Mouse (Mus musculus): Measurements from ENCODE around the gene Phc1.

- TF ChIP-seq CTCF (IDR thresholded peaks at IDR 0.05 in 2 of 3, conservative IDR thresholded peaks at IDR 0.05 in 1 of 3; ENCODE audit: control insufficient read depth in 1 of 3, insufficient read depth in 1 of 3, low read depth in 2 of 3, low read length in 3 of 3, poor library complexity in 1 of 3, severe bottlenecking in 1 of 3) (no peak), SMC3 (IDR thresholded peaks at IDR 0.05; ENCODE audit: low read depth, low read length) (no peak), EP300 (IDR thresholded peaks at IDR 0.05; ENCODE audit: low read depth in 1 of 2, low read length in 2 of 2) (no peak), SIN3A (IDR thresholded peaks at IDR 0.05; ENCODE audit: low read length) (no peak), POLR2A (IDR thresholded peaks at IDR 0.05; ENCODE audit: control insufficient read depth in 1 of 2, insufficient read depth in 1 of 2, low read depth in 1 of 2, low read length in 2 of 2, poor library complexity in 1 of 2) (no peak), USF1 (IDR thresholded peaks at IDR 0.05; ENCODE audit: low read depth, low read length) (peak; percentile 53; the same call in 1 of the 2 replicates), GABPA (IDR thresholded peaks at IDR 0.05; ENCODE audit: low read depth, low read length) (no peak), MYC (IDR thresholded peaks at IDR 0.05; ENCODE audit: low read depth, low read length) (no peak), NRF1 (IDR thresholded peaks at IDR 0.05; ENCODE audit: insufficient read depth, low read depth, low read length, poor library complexity, severe bottlenecking) (no peak), MYB (IDR thresholded peaks at IDR 0.05; ENCODE audit: low read depth, low read length) (no peak), ZNF384 (IDR thresholded peaks at IDR 0.05; ENCODE audit: low read depth, low read length) (no peak), CHD2 (IDR thresholded peaks at IDR 0.05; ENCODE audit: low read length) (no peak), TAL1 (IDR thresholded peaks at IDR 0.05; ENCODE audit: low read length) (no peak)
Observed at GRCm38 (mm10) chr6:122304790-122305555, 35.4 kb downstream of the Phc1 start.
